Mouse (Mus musculus) cerebellum, adult (tissue): ENCODE data around the gene Pde4d.
"Not testable (repeated sequence)": the region's sequence is repeated elsewhere in the genome, so short reads cannot be mapped to it uniquely, and the experiment has no call there.

ENCODE experiments used
- ATAC-seq: cut with Nextera tagmentation; 2 replicates; pipeline ENCODE4 v1.9.2; 2017; ENCODE audit warnings: mild to moderate bottlenecking, moderate library complexity, mixed read lengths; ENCODE audit not compliant: insufficient number of reproducible peaks, low FRiP score, low TSS enrichment

Gene Pde4d

DNA sequence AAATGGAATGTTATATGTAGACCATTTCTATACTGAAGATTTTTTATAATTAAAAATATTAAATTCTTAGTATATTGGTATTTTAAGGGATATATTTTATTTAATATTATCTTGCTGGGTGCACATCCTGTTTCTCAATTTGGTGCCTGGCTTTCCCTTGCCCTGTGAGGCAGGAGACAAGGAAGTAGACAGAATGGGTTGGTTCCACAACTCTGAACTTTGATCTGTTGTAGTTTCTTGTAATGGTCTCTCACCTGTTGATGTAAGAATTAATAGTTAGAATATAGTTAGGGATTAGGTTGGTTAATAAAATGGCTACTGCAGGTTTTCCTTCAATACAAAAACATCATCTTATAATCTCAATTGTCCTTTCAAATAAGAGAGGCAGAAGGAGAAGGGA, 227.3 kb downstream of the Pde4d start:
- ATAC-seq: no peak

DNA sequence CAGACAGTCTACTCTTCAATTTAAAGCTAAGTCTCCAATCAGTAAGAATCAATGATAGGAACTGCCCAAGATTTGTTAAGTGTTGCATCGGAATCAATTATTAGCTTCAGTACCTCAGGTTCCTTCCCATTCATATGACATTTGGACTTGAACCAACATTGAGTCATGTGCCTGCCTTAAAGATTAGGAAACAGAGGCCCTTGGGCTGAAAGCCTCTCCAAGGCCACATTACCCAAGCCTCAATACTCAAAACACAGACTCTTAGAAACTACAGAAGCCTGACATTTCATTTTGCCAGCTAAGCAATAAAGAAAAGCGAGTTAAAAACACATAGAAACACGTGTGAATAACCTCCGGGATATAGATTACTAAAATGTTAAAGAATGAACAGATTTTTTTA, 233.3 kb downstream of the Pde4d start:
- no peak for ATAC-seq

DNA sequence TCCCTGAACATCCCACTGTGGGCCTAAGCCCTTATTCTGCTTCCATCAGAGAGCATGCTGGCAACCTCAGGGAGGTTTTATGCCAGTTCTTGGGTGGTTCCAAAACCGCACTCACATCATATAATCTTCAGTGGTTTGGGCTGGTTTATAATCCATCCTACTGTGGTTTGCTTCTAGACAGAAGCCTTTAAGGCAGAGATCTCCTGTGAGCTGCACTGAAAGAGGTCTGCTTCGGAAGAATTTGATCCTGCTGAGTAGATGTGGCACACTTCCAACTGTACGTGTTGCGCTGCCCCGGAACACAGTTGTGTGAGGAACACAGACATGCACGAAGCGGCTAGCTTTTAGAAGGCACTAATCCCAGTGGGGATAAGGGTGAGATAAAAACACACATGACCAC, 236.1 kb downstream of the Pde4d start:
- ATAC-seq: 0 out of 2 replicates have a peak, but pooled peaks have one; percentile 16

DNA sequence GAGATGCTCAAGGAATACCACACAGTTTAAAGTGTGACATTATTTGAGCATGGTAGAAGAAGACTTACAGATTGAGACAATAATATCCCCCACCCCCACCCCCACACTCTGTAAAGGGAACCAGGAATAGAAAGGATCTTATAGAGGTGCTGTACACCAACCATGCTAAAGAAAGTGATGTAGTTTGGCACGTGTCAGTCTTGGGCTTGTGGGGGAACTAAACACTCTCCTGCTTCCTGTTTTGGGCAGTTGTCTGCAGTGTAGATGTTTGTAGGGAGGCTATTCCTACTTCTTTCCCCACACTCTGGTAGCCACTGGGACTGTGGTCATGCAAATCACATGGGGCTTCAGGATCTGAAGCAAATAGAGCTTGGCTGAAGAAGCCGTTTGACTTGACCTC, 236.5 kb downstream of the Pde4d start:
- 0 out of 2 replicates have a peak, but pooled peaks have one; percentile 13 for ATAC-seq

DNA sequence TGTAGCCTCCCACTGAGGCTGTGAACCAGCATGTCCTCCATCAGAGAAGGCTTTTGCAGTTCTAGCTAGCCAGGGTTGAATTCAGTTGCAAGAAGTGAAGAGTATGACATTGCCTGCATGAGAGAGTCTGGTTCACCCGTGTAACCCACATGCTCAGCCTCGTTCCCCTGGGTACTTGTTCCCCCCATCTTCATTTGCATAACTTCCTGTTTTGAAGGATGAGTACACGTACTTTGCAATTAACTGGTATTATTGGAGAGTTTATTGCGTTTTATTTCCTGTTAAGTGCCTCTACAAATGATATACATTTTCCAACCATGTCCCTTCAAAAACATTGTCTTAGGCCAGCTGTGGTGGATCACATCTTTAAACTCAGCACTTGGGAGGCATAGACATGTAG, 237.1 kb downstream of the Pde4d start:
- ATAC-seq: no peak

DNA sequence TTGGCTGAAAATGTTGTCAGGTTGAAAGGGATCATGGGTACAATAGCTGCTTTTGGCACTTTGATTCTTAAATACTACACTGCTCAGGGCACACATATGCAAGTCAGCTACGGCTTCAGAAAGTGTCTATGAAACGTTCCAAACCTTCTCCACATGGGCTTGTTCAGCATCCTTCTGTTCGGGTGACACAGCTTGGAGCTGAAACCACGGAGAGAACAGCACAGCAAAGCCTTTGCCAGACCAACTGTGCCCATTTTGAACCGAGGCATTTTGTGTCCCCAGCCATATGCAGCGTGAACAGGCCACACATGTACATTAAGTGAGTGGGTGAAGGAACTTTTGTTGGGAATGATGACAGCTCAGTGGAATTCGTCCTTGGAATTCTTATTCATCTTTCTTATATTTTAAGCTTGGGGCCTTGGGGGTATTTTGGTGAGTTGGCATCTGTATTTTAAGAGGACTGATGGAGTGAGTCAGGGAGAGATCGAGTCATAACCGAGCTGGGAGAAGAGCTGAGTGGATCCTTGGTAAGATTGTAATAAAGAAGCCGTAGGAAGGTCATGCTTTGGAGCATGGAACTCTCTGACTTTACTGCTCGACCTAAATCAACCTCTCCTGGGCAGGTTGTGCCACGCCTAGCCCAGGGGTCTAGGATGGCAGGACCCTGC, 243.3 kb downstream of the Pde4d start:
- ATAC-seq: no peak

DNA sequence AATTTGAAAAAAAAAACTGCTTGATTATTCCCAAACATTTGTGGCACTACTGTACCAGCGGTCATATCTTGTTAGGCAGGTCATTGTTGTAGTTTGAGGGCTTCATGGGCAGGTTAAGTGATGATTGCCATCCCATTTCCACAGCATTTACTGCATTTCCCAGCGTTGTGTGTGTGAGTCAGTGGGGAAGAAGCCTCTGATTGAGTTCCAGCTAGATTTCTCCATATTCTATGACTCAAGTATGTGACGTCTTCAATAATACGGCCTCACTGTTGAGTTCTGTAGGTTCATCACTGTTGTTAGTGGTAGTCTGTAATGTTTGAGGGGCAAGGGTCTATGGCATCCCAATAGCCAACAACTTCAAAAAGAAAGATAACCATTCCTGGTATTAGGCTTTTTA, 255.7 kb downstream of the Pde4d start:
- ATAC-seq: no peak

DNA sequence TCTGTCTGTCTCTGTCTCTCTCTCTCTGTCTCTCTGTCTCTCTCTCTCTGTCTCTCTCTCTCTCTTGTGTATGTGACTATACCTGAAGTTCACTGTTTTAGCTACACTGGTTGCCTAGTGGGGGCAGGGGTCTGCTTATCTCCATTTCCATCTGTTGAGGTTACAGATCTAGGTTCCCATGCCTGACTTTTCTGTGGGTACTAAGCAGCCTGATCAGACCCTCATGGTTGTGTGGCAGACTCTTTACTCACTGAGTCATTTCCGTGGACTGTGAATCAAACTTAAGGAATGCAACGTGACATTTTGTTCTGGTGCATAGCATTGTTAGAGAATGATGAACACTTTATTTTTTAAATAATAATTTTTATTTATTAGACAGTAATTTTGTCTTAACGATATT, 264.3 kb downstream of the Pde4d start:
- ATAC-seq: no peak

DNA sequence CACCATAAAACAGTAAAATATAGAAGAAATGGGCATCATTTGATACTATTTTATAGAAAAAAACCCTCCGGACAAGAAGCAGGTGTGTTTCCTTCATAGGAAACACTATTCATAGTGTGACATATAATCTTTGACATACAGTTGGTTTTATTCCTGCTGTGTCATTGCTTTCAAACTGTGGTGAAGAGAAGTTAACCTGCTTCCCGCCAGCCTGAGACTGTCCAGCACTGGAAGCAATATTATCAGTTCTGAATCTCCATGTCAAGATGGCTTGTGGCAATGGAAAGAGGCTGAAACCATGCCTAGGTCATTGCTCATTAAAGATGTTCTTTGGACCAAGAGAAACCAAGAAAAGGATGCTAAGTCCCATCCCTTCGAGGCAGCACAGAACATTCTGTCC, 265.3 kb downstream of the Pde4d start:
- no peak for ATAC-seq

DNA sequence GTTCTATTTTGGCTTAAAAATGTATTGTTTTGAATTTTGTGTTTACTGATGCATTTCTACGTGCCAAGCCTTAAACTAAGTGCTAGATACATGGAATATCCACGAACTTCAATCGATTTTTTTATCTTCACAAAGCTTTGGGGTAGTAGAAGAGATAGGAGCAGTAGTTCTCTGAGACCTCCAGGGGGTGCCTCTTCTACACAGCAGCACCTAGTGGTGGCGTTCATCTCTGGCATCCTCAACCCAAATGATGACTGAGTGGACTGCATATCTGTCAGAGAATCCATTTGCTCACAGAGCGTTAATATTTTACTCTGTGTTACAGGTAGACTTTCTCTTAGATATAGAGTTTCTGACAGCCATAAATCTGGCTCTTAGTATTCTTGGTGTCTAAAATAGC, 272.5 kb downstream of the Pde4d start:
- ATAC-seq: no peak

DNA sequence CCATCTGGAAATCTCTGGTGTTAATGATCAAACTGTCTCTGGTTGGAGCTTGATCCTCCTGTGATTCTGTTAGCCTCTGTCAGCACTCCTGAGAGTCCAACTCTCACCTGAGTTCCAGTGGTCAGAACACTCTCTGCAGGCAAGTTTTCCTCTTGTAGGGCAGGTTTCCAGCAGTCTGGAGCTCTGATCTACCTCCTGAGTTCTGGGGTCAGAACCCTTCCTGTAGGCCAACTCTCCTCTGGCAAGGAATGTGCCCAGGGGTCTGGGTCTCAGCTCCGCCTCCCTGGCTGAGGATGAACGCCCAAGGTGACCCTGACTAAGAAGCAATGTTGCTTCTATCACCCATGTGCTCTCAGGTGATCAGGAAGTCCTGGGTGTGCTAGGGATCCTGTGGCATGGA, 284.6 kb downstream of the Pde4d start:
- ATAC-seq: not testable (repeated sequence)

DNA sequence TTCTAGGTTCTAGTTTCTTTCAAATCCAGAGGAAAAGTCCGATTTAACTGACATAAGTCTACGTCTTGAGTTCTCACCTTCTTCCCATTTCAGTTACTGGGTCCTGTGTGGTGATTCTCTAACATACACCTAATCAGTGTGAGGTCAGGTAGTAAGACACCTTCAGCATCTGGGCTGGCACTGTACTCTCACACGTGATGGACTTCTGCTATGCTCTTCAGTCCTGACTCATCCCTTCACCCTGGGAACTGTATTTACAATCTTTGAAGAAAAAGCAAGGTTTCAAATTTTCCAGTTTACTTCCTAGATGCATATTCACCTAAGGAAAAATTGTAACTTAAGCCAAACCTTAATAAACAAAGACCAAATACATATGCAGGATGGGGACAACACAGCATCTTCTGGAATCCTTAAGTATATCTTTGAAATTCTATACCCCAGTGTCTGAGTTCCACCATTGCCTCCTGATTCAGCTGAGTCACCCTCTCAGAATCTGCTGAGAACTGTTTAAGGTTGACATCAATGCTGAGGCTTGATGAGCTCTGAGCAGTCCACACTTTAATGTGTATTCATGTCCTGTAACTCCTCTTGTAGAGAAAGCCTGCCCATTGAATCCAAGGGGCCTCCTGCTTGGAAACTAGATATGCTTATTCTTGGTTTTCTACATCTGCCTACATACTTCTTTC, 301.6 kb downstream of the Pde4d start:
- no peak for ATAC-seq

DNA sequence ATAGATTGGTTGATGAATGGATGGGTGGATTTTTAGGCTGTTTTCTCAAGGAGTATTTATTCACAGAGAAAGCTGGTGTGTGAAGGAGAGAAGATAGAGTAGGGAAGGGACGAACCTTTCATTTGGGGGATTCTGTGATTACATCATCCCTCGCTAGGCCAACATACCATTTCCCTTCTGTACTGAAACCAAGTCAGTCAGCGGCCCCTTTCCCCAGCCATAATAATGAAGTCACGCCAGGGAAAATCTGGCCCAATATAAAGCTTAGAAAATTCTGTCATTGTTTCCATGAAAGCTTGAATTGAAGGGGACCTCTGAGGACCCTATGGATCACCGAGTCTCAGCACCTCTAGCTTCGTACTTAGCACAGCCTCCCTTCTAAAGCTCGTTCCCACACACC, 307.7 kb downstream of the Pde4d start:
- no peak for ATAC-seq

DNA sequence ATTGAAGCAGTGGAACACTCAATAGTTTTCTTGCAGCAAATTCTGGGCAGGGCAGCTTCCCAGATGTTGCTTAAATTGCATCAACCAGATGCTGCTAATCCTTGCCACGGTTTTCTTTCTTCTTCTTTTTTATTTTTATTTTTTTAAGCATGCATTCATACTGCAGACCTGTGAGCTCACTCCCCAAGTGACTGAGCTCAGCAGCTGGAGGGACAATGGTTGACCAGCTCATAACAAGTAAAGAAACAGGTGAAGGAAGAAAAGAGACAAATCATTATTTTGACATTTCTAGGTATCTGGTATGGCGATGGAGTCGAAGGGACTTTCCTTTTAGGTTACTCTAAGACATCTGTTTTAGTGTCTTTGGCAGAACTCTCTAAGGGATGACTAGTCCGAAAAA, 308.6 kb downstream of the Pde4d start:
- no peak for ATAC-seq

DNA sequence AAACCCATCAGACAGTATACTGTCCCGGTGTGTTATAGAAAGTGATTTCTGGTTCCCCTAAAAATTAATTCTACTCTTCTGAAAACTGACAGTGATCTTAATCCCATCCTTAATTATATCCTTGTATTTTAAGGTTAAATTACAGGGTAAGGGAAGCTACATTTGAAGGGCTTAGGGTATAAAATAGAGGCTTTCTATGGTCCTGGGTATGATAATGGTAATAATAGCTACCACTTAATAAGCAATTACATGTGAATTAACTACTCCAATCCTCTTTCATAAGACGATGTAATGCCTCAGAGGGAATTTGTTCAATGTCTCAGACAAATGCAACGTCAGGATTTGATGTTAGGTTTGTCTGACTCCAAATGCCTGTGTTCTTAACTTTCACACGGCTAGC, 309.4 kb downstream of the Pde4d start:
- no peak for ATAC-seq

DNA sequence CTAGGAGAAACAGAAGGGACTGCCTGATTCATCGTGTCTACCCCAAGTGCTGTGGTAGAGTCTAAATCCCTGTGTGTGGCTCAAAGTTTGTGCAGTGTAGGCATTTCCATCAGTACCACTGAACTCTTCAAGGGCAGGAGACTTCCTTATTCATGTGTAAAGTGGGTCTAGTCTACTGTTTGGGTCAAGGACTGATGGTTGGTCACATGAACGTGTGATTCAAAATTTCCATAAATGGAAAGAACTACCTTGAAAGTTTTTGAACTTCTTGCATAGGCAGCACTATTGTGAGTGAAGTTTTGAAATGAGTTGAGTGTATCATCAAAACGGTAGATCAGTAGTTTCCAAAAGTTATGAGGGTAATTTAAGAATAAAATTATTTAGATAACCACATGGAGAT, 313.5 kb downstream of the Pde4d start:
- ATAC-seq: no peak

DNA sequence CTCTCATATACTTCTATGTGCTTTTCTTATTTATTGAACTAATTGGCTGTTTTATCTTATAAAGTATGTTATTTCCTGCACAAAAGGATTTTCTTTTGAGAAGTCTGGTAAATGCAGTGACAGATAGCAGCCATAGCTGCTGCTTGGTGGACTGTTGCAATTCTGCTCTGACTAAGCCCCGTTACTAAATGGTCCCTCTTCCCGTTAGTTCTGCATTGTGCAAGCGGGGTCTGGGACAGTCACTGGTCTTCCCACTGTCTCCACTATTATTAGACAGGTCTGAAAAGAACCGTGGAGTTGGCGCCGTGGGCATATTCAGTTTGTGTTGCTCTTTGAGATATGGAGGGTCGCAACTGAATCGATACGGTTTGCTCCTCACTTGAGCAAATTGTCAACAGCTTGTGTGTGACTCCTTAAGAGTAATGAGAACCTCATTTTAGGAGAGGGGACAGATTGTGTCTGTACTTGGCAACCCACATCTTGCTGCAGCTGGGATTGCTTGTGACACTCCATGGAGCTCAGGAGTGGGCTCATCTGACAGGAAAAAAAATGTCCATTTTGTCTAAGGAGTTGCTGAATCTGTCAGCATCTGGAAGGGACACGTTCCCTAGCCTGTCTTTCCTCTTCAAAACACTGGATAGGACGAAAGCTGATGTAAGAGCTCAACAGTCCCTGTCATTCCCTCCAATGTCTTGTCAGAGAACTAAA, 316.4 kb downstream of the Pde4d start:
- no peak for ATAC-seq

DNA sequence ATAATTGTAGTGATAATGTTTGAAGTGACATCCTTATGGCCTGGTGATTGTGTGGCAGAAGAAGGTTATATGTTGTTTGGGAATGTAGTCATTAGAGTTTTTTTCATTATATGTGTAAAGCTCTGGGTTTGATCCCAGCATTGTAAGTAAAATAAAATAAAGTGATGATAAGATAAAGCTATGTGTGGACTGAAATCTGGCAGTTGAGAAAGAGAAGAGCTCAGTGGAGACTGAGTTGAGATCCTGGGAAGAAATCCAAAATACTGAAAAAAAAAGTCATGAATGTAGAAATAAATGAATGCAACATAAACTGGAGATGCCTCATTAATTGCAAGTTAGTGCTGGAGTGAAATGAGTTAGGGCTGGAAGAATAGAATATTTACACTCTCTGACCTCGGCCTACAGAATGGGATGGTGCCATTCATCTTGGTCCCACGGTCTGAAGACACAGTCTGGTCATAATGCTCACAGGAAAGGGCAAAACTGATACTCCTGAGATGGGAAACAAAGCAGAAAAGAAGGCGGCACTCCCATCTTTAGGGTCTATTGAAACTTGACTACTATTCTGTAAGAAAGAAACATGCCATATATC, 319.8 kb downstream of the Pde4d start:
- no peak for ATAC-seq

DNA sequence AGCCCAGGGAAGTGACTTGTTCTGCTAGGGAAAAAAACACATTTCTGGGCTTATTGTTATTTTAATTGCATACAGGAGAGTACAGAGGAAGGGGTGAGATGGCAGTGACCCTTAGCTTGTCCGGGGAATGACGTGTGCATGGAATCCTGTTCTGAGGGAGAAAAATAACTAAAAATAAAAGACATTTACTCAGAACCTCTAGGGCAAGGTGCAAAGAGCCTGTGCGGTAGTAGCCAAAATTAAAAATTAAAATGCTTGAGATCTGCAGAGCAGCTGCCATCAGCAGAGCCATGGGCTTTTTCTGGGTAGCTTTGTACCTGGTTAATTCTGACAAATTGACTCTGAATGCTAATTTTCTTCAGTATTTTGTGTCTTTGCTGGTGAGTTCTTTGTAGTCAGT, 322.6 kb downstream of the Pde4d start:
- ATAC-seq: no peak

DNA sequence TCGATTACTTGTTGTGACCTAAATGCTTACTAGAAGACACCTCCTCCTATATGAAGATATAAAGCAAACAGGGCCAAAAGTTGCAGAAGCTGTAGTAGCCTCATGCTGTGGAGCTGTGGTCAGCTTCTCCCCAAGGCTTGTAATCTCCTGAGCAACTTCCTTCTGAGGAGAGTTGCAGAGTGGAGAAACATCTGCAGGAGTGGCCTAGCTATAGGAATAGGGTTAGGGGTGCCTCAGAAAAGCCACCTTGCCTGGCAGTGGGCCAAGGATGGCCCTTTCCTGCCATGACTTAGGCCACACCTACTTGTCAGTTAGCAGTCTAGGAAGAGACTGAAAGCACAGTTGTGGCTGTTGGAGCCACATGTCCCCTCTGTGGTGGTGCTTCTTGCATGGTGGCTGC, 325.2 kb downstream of the Pde4d start:
- no peak for ATAC-seq

DNA sequence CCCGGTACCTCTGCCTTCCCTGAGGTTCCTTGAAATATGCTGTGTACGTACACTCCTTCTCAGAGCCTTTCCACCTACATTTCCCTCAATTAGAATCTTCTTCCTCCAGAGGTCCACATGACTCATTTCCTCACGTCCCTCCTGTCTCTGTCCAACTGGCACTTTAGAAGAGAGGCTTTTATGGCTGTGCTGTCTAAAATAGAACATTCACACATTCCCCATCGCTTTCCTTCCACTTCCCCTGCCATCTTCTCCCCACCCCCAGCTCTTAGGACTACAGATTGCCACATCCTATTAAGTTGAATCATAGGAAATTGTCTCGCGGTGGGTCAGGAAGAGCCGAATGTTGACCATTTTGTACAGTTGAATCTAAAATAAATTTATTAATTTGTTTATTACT, 326.1 kb downstream of the Pde4d start:
- no peak for ATAC-seq
